Mouse (Mus musculus) lung, embryonic 14.5 days (tissue): ENCODE measurements around the gene Eri2. TPM values are rescaled to one million over a fixed set of nuclear protein-coding genes. Genes with fewer than 3 reads are reported as not detected.

ENCODE experiments used
- ATAC-seq: fragments of 200-750 bp; cut with Nextera tagmentation; 2 replicates; pipeline ENCODE4 v1.8.0; 2017; ENCODE audit warnings: mild to moderate bottlenecking, moderate TSS enrichment, moderate library complexity; ENCODE audit not compliant: insufficient read depth
- DNase-seq: peaks from one replicate; pipeline ENCODE4 v3.0.0-alpha.2; 2015
- H3K27ac ChIP-seq: fragments of 300-500 bp; sonication (generic); 2 replicates; pipeline ENCODE4 v1.5.1; 2014; ENCODE audit warnings: low read depth, mild to moderate bottlenecking, moderate library complexity
- H3K27me3 ChIP-seq: fragments of 300-500 bp; sonication (generic); 2 replicates; pipeline ENCODE4 v1.6.1; 2014; ENCODE audit warnings: low read length, control low read depth; ENCODE audit not compliant: insufficient read depth
- H3K36me3 ChIP-seq: fragments of 300-500 bp; sonication (generic); 2 replicates; pipeline ENCODE4 v1.6.1; 2014; ENCODE audit warnings: control low read depth; ENCODE audit not compliant: insufficient read depth
- H3K4me1 ChIP-seq: fragments of 300-500 bp; sonication (generic); 2 replicates; pipeline ENCODE4 v1.6.1; 2014; ENCODE audit warnings: antibody characterized with exemption, control low read depth; ENCODE audit not compliant: insufficient read depth
- H3K4me2 ChIP-seq: fragments of 300-500 bp; sonication (generic); 2 replicates; pipeline ENCODE4 v1.6.1; 2014; ENCODE audit warnings: mild to moderate bottlenecking
- H3K4me3 ChIP-seq: fragments of 300-500 bp; sonication (generic); 2 replicates; pipeline ENCODE4 v1.5.1; 2014; ENCODE audit warnings: low read depth, low read length
- H3K9ac ChIP-seq: fragments of 300-500 bp; sonication (generic); 2 replicates; pipeline ENCODE4 v1.6.1; 2014
- H3K9me3 ChIP-seq: fragments of 300-500 bp; sonication (generic); 2 replicates; pipeline ENCODE4 v1.6.1; 2016; ENCODE audit warnings: low read depth, low read length, control low read depth
- CTCF ChIP-seq: IDR thresholded peaks from 2 replicates; pipeline ENCODE4 v1.5.1; 2016; ENCODE audit warnings: antibody characterized with exemption, low read depth
- WGBS: fragments of 180-500 bp; shearing (Covaris S2); extraction: QIAGEN DNeasy Blood & Tissue Kit; methylation state at CpG from one replicate; pipeline ENCODE4 v1.1.7; 2014; 5-methylcytosine and 5-hydroxymethylcytosine counted together
- polyA plus RNA-seq: library from polyadenylated mRNA; unstranded; fragments of >200 nt; fragmentation: Nextera tagmentation; extraction: Ambion mirVana; gene quantifications from 2 replicates; pipeline ENCODE4 v1.2.1, GENCODE M21; 2014

Eri2 gene
- polyA plus RNA-seq, 1 experiment from 2014 or later, result 31.7 TPM

GRCm38 (mm10) chr7:119800488-119800887 lies 6.6 kb upstream of the Eri2 start:
- peak; percentile 22 for TF ChIP-seq CTCF
- no peaks in the 10 kb centered on the region for H3K4me1 ChIP-seq
- peaks cover 8% of the 10 kb centered on the region; the same call in 1 of the 2 replicates for H3K36me3 ChIP-seq
- peak; percentile 4 for DNase-seq
- H3K4me3 ChIP-seq, result no peak overlapping the region
- ATAC-seq, result no peak
- no peak overlapping the region for H3K4me2 ChIP-seq
- H3K27me3 ChIP-seq, result no peaks in the 10 kb centered on the region
- 92% methylated on average over 3 of the region's 3 CpGs for WGBS
- no peaks in the 10 kb centered on the region; the same call in 1 of the 2 replicates for H3K9me3 ChIP-seq
- no peak overlapping the region for H3K27ac ChIP-seq
- no peak overlapping the region for H3K9ac ChIP-seq

- H3K4me3 ChIP-seq, result peak overlapping the region; percentile 28
- no peak overlapping the region for H3K27ac ChIP-seq
- no peak for TF ChIP-seq CTCF
- peak overlapping the region; percentile 46 for H3K9ac ChIP-seq
- H3K4me1 ChIP-seq, result no peaks in the 10 kb centered on the region; the same call in 1 of the 2 replicates
- no peaks in the 10 kb centered on the region for H3K9me3 ChIP-seq
- ATAC-seq (no peak), DNase-seq (no peak)
- peaks cover 15% of the 10 kb centered on the region; the same call in 1 of the 2 replicates for H3K36me3 ChIP-seq
- peak overlapping the region; percentile 61 for H3K4me2 ChIP-seq
- no peaks in the 10 kb centered on the region for H3K27me3 ChIP-seq
Measured at GRCm38 (mm10) chr7:119795311-119795710, 1.5 kb upstream of the Eri2 start.

GRCm38 (mm10) chr7:119794251-119794638 lies 387 bp upstream of the Eri2 start:
- DNase-seq, result no peak
- Histone ChIP-seq H3K9me3 (no peaks in the 10 kb centered on the region), H3K9ac (peak overlapping the region; percentile 66), H3K27ac (peak overlapping the region; percentile 81), H3K36me3 (peaks cover 24% of the 10 kb centered on the region), H3K27me3 (no peaks in the 10 kb centered on the region), H3K4me3 (peak overlapping the region; percentile 52), H3K4me1 (no peaks in the 10 kb centered on the region; the same call in 1 of the 2 replicates), H3K4me2 (peak overlapping the region; percentile 80)
- no peak for TF ChIP-seq CTCF
- under 1% methylated on average over 21 of the region's 21 CpGs for WGBS
- ATAC-seq, result peak; percentile 83

- H3K9ac ChIP-seq, result no peak overlapping the region
- no peak overlapping the region for H3K27ac ChIP-seq
- DNase-seq (no peak), ATAC-seq (no peak)
- H3K4me2 ChIP-seq, result no peak overlapping the region
- H3K9me3 ChIP-seq, result no peaks in the 10 kb centered on the region
- TF ChIP-seq CTCF, result no peak
- no peak overlapping the region for H3K4me3 ChIP-seq
- H3K4me1 ChIP-seq, result no peaks in the 10 kb centered on the region
- WGBS, result 85% methylated on average over 3 of the region's 3 CpGs
- H3K27me3 ChIP-seq, result no peaks in the 10 kb centered on the region
- peaks cover 60% of the 10 kb centered on the region for H3K36me3 ChIP-seq
Measured at GRCm38 (mm10) chr7:119789024-119789423, 4.8 kb downstream of the Eri2 start.

GRCm38 (mm10) chr7:119784908-119785307 lies 8.9 kb downstream of the Eri2 start:
- 84% methylated on average over 5 of the region's 5 CpGs for WGBS
- no peak for ATAC-seq

GRCm38 (mm10) chr7:119783453-119783852 lies 10.4 kb downstream of the Eri2 start:
- DNase-seq, result no peak
- H3K4me1 ChIP-seq, result no peaks in the 10 kb centered on the region
- no peak for TF ChIP-seq CTCF
- H3K27me3 ChIP-seq, result no peaks in the 10 kb centered on the region
- no peak overlapping the region for H3K4me3 ChIP-seq
- no peak overlapping the region for H3K4me2 ChIP-seq
- peaks cover 45% of the 10 kb centered on the region for H3K36me3 ChIP-seq
- no peaks in the 10 kb centered on the region for H3K9me3 ChIP-seq
- H3K27ac ChIP-seq, result no peak overlapping the region
- 84% methylated on average over 2 of the region's 2 CpGs for WGBS
- H3K9ac ChIP-seq, result no peak overlapping the region
- no peak for ATAC-seq

More at GRCm38 (mm10) chr7:119784908-119785307, 8.9 kb downstream of the Eri2 start:
- H3K4me3 ChIP-seq, result no peak overlapping the region
- H3K4me1 ChIP-seq, result no peaks in the 10 kb centered on the region
- H3K4me2 ChIP-seq, result no peak overlapping the region
- DNase-seq, result no peak
- TF ChIP-seq CTCF, result no peak
- H3K9ac ChIP-seq, result no peak overlapping the region
- H3K36me3 ChIP-seq, result peaks cover 59% of the 10 kb centered on the region
- no peaks in the 10 kb centered on the region for H3K27me3 ChIP-seq
- H3K9me3 ChIP-seq, result no peaks in the 10 kb centered on the region
- H3K27ac ChIP-seq, result no peak overlapping the region

- Histone ChIP-seq H3K36me3 (no peaks in the 10 kb centered on the region), H3K4me3 (no peak overlapping the region), H3K27ac (no peak overlapping the region), H3K9me3 (no peaks in the 10 kb centered on the region), H3K27me3 (no peaks in the 10 kb centered on the region), H3K9ac (no peak overlapping the region), H3K4me2 (no peak overlapping the region), H3K4me1 (no peaks in the 10 kb centered on the region)
- DNase-seq (no peak), ATAC-seq (no peak)
- TF ChIP-seq CTCF, result no peak
- WGBS, result 87% methylated on average over 8 of the region's 8 CpGs
Measured at GRCm38 (mm10) chr7:119769895-119770294, 24.0 kb downstream of the Eri2 start.

GRCm38 (mm10) chr7:119766996-119767395 lies 26.9 kb downstream of the Eri2 start:
- Histone ChIP-seq H3K4me2 (no peak overlapping the region), H3K9ac (no peak overlapping the region), H3K4me3 (no peak overlapping the region), H3K27ac (no peak overlapping the region), H3K27me3 (no peaks in the 10 kb centered on the region), H3K4me1 (no peaks in the 10 kb centered on the region), H3K36me3 (no peaks in the 10 kb centered on the region), H3K9me3 (no peaks in the 10 kb centered on the region)
- ATAC-seq (no peak), DNase-seq (no peak)
- no peak for TF ChIP-seq CTCF
- WGBS, result 77% methylated on average over 6 of the region's 6 CpGs
